Mouse (Mus musculus) fibroblast of lung, adult 2 months (primary cell): ENCODE results near the gene Rnf183.

Source experiments
- DNase-seq: peaks from one replicate; pipeline ENCODE4 v3.0.0-alpha.2; 2011; ENCODE audit warnings: low read depth

The Rnf183 gene

GRCm38 (mm10) chr4:62430678-62431077 lies 4.4 kb downstream of the Rnf183 start:
- DNase-seq = no peak

- no peak for DNase-seq
Measured at GRCm38 (mm10) chr4:62429616-62430015, 5.4 kb downstream of the Rnf183 start.

GRCm38 (mm10) chr4:62427978-62428758 lies 6.9 kb downstream of the Rnf183 start:
- DNase-seq = no peak

GRCm38 (mm10) chr4:62425891-62426290 lies 9.2 kb downstream of the Rnf183 start:
- no peak for DNase-seq

- no peak for DNase-seq
Measured at GRCm38 (mm10) chr4:62419091-62419490, 16.0 kb downstream of the Rnf183 start.

GRCm38 (mm10) chr4:62418448-62418847 lies 16.6 kb downstream of the Rnf183 start:
- no peak for DNase-seq

GRCm38 (mm10) chr4:62411606-62412005 lies 23.4 kb downstream of the Rnf183 start:
- DNase-seq = no peak

- no peak for DNase-seq
Measured at GRCm38 (mm10) chr4:62410325-62410724, 24.7 kb downstream of the Rnf183 start.

GRCm38 (mm10) chr4:62409615-62410014 lies 25.4 kb downstream of the Rnf183 start:
- DNase-seq = no peak

GRCm38 (mm10) chr4:62408601-62409282 lies 26.3 kb downstream of the Rnf183 start, which contains the start of the genes Cdc26 and Prpf4:
Gene Cdc26 (minus strand): TSS chr4:62408642.
Gene Prpf4 (plus strand): TSS chr4:62408797.
- peak; percentile 96 for DNase-seq

GRCm38 (mm10) chr4:62407730-62408582 lies 27.1 kb downstream of the Rnf183 start:
- DNase-seq = peak; percentile 58

- no peak for DNase-seq
Measured at GRCm38 (mm10) chr4:62406133-62406532, 28.9 kb downstream of the Rnf183 start.

- DNase-seq = peak; percentile 70
Measured at GRCm38 (mm10) chr4:62398956-62399355, 36.1 kb downstream of the Rnf183 start.

- DNase-seq = no peak
Measured at GRCm38 (mm10) chr4:62397616-62398365, 37.3 kb downstream of the Rnf183 start.

GRCm38 (mm10) chr4:62395806-62396205 lies 39.2 kb downstream of the Rnf183 start:
- DNase-seq = no peak

GRCm38 (mm10) chr4:62393459-62393858 lies 41.6 kb downstream of the Rnf183 start:
- no peak for DNase-seq

- no peak for DNase-seq
Measured at GRCm38 (mm10) chr4:62391892-62392291, 43.2 kb downstream of the Rnf183 start.

- DNase-seq = no peak
Measured at GRCm38 (mm10) chr4:62389592-62390512, 45.2 kb downstream of the Rnf183 start.

GRCm38 (mm10) chr4:62385439-62385838 lies 49.6 kb downstream of the Rnf183 start:
- no peak for DNase-seq

GRCm38 (mm10) chr4:62384159-62384558 lies 50.9 kb downstream of the Rnf183 start:
- DNase-seq = no peak

GRCm38 (mm10) chr4:62383752-62384151 lies 51.3 kb downstream of the Rnf183 start:
- DNase-seq = no peak
